Mouse (Mus musculus) limb, embryonic 14.5 days (tissue): ENCODE data around the gene Krt6b. TPM values are rescaled to one million over a fixed set of nuclear protein-coding genes. Genes with fewer than 3 reads are reported as not detected.
"Not testable (repeated sequence)": the region's sequence is repeated elsewhere in the genome, so short reads cannot be mapped to it uniquely, and the experiment has no call there.

Experiments
- ATAC-seq: fragments of 200-750 bp; cut with Nextera tagmentation; 2 replicates; pipeline ENCODE4 v1.8.0; 2017; ENCODE audit warnings: low read depth, moderate number of reproducible peaks, moderate TSS enrichment; ENCODE audit not compliant: low FRiP score
- DNase-seq: peaks from one replicate; pipeline ENCODE4 v3.0.0-alpha.2; 2015; ENCODE audit warnings: low spot score
- H3K27ac ChIP-seq: fragments of 300-500 bp; sonication (generic); replicated peaks from 2 replicates; pipeline ENCODE4 v1.5.1; 2014; ENCODE audit warnings: low read depth, mild to moderate bottlenecking, low read length, moderate library complexity, mixed read lengths
- H3K27me3 ChIP-seq: fragments of 300-500 bp; sonication (generic); 2 replicates; pipeline ENCODE4 v1.6.1; 2014; ENCODE audit warnings: low read length, mixed read lengths; ENCODE audit not compliant: control insufficient read depth, insufficient read depth
- H3K36me3 ChIP-seq: fragments of 300-500 bp; sonication (generic); 2 replicates; pipeline ENCODE4 v1.6.1; 2014; ENCODE audit warnings: mild to moderate bottlenecking, low read length, moderate library complexity, mixed read lengths; ENCODE audit not compliant: control insufficient read depth, insufficient read depth
- H3K4me1 ChIP-seq: fragments of 300-500 bp; sonication (generic); 2 replicates; pipeline ENCODE4 v1.6.1; 2014; ENCODE audit warnings: antibody characterized with exemption, low read length, mixed read lengths; ENCODE audit not compliant: control insufficient read depth, insufficient read depth
- H3K4me2 ChIP-seq: fragments of 300-500 bp; sonication (generic); replicated peaks from 2 replicates; pipeline ENCODE4 v1.6.1; 2014; ENCODE audit warnings: low read depth, mild to moderate bottlenecking, low read length, moderate library complexity; ENCODE audit not compliant: severe bottlenecking
- H3K4me3 ChIP-seq: fragments of 300-500 bp; sonication (generic); replicated peaks from 2 replicates; pipeline ENCODE4 v1.5.1; 2014; ENCODE audit warnings: low read length
- H3K9ac ChIP-seq: fragments of 300-500 bp; sonication (generic); 2 replicates; pipeline ENCODE4 v1.6.1; 2014; ENCODE audit warnings: mild to moderate bottlenecking, low read depth, low read length, moderate library complexity; ENCODE audit not compliant: severe bottlenecking
- H3K9me3 ChIP-seq: fragments of 300-500 bp; sonication (generic); 2 replicates; pipeline ENCODE4 v1.6.1; 2016; ENCODE audit warnings: low read length; ENCODE audit not compliant: control insufficient read depth
- POLR2A ChIP-seq: fragments of 200-500 bp; IDR thresholded peaks from 2 replicates; pipeline ENCODE4 v1.8.0; 2012; ENCODE audit warnings: inconsistent platforms, mild to moderate bottlenecking, moderate library complexity, borderline replicate concordance; ENCODE audit not compliant: insufficient read depth, insufficient read length; ENCODE audit errors: extremely low read depth
- WGBS: fragments of 180-500 bp; shearing (Covaris S2); extraction: QIAGEN DNeasy Blood & Tissue Kit; methylation state at CpG from one replicate; pipeline ENCODE4 v1.1.7; 2014; 5-methylcytosine and 5-hydroxymethylcytosine counted together
- polyA plus RNA-seq, 2 experiments: library from polyadenylated mRNA; depleted of rRNA in 1 of 2; stranded (reverse) in 1 of 2; unstranded in 1 of 2; fragments of >200 nt; fragmentation: Nextera tagmentation in 1 of 2; extraction: Ambion mirVana in 1 of 2; gene quantifications; 2 replicates each; pipeline versions ENCODE4 v1.2.1 to v1.2.3; 2012 to 2014

Krt6b gene
- polyA plus RNA-seq, 2 experiments = not detected

DNA sequence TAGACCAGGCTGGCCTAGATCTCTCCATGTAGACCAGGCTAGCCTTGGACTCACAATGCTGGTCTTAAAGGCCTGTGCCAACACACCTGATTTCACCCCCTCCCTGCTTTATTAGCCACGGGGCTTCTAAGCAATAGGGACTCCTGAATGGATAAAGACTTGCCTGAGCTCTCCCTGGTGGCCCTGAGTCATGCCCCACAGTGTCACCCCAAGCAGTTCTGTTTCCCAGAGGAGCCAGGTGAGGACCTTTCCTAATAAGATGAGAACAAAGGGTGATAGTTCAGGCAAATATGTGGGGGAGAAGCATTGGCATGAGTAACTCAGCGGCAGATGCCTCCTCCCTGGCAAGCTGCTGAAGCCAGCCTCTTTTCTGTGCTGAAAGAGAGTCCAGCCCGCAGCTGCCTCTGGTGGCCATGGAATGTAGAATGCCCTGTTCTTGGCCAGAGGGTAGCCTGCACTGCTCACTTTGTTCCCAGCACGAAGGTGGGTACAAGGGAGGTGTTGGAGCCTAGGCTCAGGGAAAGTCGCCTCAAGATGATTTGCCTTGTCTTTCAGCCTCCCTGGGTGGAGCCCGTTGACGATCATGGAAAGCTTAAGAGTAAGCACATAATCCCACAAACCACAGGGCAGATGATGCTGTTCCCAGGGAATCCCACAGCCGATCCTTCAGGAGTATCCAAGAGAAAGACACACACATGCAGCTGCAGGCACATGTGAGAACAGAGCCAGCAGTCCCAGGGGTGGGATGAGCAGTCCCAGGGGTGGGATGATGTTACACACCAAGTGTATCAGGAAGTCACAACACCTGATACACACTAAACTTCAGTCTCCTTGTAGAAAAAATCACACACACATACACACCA lies 17.5 kb upstream of the Krt6b start:
- Histone ChIP-seq H3K4me3 (no peak overlapping the region), H3K36me3 (no peaks in the 10 kb centered on the region), H3K4me1 (no peaks in the 10 kb centered on the region), H3K9ac (no peak overlapping the region), H3K4me2 (no peak overlapping the region), H3K27ac (no peak overlapping the region), H3K9me3 (no peaks in the 10 kb centered on the region), H3K27me3 (no peaks in the 10 kb centered on the region)
- WGBS = 71% methylated on average over 8 of the region's 8 CpGs
- ATAC-seq (no peak), DNase-seq (no peak)
- TF ChIP-seq POLR2A = no peak

DNA sequence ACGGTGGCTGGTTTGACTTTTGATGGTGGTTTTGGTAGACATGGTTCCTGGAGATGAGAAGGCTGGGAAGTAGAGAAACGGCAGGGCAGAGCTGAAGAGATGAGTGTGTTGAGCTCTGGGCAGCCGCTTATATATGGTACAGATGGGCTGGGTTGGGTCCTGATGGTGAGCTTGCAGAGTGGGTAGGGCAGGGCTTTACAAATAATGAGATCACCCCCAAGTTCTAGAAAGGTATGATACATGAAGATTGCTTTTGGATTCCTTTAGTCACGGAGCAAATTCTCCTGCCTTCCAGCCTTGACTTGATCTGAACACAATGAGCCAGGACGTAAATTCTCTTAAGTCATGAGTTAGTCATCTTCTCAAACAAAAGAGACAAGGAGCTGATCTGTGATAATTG lies 14.1 kb upstream of the Krt6b start, which contains the start of gene Krt6a:
Krt6a (minus strand) TSS at position 101 of the 400 bp plus-strand sequence.
- H3K36me3 ChIP-seq = no peaks in the 10 kb centered on the region
- H3K9me3 ChIP-seq = no peaks in the 10 kb centered on the region
- H3K4me1 ChIP-seq = no peaks in the 10 kb centered on the region
- no peak for DNase-seq
- no peak within 1 kb of the TSS for H3K9ac ChIP-seq
- no peak within 1 kb of the TSS for H3K4me3 ChIP-seq
- no peak within 1 kb of the TSS for H3K27ac ChIP-seq
- H3K4me2 ChIP-seq = no peak within 1 kb of the TSS
- 71% methylated on average over 5 of the region's 5 CpGs for WGBS
- no peaks in the 10 kb centered on the region for H3K27me3 ChIP-seq
- ATAC-seq = no peak
- no peak for TF ChIP-seq POLR2A

DNA sequence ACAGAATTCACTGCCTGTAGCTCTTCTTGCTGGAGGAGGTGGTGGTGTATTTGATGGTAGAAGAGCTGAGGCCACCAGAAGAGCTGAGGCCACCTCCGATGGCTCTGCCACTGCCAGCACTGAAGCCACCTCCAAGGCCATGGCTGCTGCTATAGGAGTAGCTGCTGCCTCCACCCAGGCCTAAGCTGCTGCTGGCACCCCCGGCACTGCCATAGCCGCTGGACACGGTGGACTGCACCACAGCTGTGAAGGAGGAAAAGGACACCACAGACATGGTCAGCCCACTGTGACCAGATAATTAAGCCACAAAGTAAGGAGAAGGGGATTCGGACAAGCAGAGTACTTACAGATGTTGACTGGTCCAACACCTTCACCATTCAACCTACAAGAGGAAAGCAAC lies 10.4 kb upstream of the Krt6b start:
- 89% methylated on average over 5 of the region's 5 CpGs for WGBS
- not testable (repeated sequence) for H3K9ac ChIP-seq, H3K4me3 ChIP-seq, H3K27me3 ChIP-seq, H3K9me3 ChIP-seq, H3K4me2 ChIP-seq, DNase-seq, ATAC-seq, H3K36me3 ChIP-seq, H3K4me1 ChIP-seq, H3K27ac ChIP-seq

DNA sequence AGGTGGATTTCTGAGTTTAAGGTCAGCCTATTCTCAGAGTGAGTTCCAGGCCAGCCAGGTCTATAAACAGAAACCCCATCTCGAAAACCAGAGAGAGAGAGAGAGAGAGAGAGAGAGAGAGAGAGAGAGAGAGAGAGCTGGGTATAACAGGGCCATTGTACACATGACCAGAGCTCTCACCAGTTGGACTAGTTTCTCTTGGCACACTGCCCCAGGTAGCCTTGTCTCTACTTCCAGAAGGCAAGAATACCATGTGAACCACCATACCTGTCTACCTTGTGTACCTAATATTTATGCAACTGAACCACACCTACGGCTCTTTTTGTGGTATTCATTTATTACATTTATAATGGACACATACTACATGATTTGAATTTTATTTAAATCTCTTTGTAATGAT lies 8.1 kb upstream of the Krt6b start:
- H3K4me3 ChIP-seq = no peak overlapping the region
- no peaks in the 10 kb centered on the region for H3K4me1 ChIP-seq
- ATAC-seq (no peak), DNase-seq (no peak)
- no peaks in the 10 kb centered on the region for H3K9me3 ChIP-seq
- no peak overlapping the region for H3K9ac ChIP-seq
- WGBS = 70% methylated on average over 2 of the region's 2 CpGs
- TF ChIP-seq POLR2A = no peak
- H3K4me2 ChIP-seq = no peak overlapping the region
- H3K27me3 ChIP-seq = no peaks in the 10 kb centered on the region
- H3K36me3 ChIP-seq = no peaks in the 10 kb centered on the region
- H3K27ac ChIP-seq = no peak overlapping the region

DNA sequence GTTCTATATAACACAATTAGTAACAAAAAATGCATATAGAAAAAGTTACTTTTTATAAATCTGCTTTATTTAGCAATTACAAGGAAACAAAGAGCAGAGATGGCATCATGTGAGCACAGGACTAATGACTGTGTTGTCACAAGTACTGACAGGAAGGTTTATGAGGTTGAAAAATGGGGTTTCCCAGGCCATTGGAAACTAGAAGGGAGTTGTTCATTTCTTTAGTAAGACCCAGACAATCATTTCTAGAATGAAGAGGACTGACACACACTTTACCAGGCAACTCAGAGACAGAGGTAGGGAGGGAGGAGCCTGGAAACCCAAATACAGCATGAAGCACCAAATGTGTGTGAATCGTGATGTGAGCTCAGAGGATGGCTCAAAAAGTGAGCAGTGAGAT lies 4.1 kb downstream of the Krt6b start:
- H3K9me3 ChIP-seq = no peaks in the 10 kb centered on the region
- no peak for DNase-seq
- no peak for TF ChIP-seq POLR2A
- no peaks in the 10 kb centered on the region for H3K27me3 ChIP-seq
- no peak overlapping the region for H3K4me2 ChIP-seq
- 83% methylated on average over 1 of the region's 1 CpGs for WGBS
- H3K4me3 ChIP-seq = no peak overlapping the region
- H3K4me1 ChIP-seq = no peaks in the 10 kb centered on the region
- no peaks in the 10 kb centered on the region for H3K36me3 ChIP-seq
- ATAC-seq = no peak
- H3K9ac ChIP-seq = no peak overlapping the region
- no peak overlapping the region for H3K27ac ChIP-seq
